Mouse (Mus musculus) myocyte (in vitro differentiated cells): ENCODE data around the gene Ptgdr.
"Not testable (repeated sequence)": the region's sequence is repeated elsewhere in the genome, so short reads cannot be mapped to it uniquely, and the experiment has no call there.

Experiments
- CEBPB ChIP-seq: IDR thresholded peaks from 2 replicates; pipeline ENCODE4 v1.6.1; 2011; ENCODE audit warnings: mild to moderate bottlenecking, moderate library complexity; ENCODE audit not compliant: poor library complexity, insufficient read depth, severe bottlenecking
- E2F4 ChIP-seq: IDR thresholded peaks from one replicate; pipeline ENCODE4 v1.6.1; 2011; ENCODE audit warnings: mild to moderate bottlenecking, control low read depth, moderate library complexity; ENCODE audit not compliant: insufficient read depth
- MAX ChIP-seq: IDR thresholded peaks from one replicate; pipeline ENCODE4 v1.6.1; 2011; ENCODE audit warnings: low read depth, mild to moderate bottlenecking, control low read depth
- MYOD1 ChIP-seq, 3 experiments: IDR thresholded peaks; one replicate each; pipeline ENCODE4 v1.6.1; 2011; ENCODE audit warnings: control low read depth in 2 of 3, low read depth in 2 of 3, mild to moderate bottlenecking in 2 of 3, moderate library complexity in 1 of 3; ENCODE audit not compliant: insufficient read length in 2 of 3, control insufficient read depth in 1 of 3
- MYOG ChIP-seq, 3 experiments: IDR thresholded peaks; one replicate each; pipeline ENCODE4 v1.6.1; 2011; ENCODE audit warnings: control low read depth in 2 of 3, low read depth in 2 of 3, mild to moderate bottlenecking in 2 of 3; ENCODE audit not compliant: insufficient read length in 2 of 3, control insufficient read depth in 1 of 3, insufficient read depth in 1 of 3
- POLR2A ChIP-seq: IDR thresholded peaks from one replicate; pipeline ENCODE4 v1.6.1; 2011; ENCODE audit warnings: low read depth, mild to moderate bottlenecking, control low read depth, moderate library complexity; ENCODE audit not compliant: insufficient read length
- POLR2AphosphoS2 ChIP-seq: IDR thresholded peaks from one replicate; pipeline ENCODE4 v1.6.1; 2011; ENCODE audit warnings: low read depth, control low read depth; ENCODE audit not compliant: insufficient read length
- REST ChIP-seq: IDR thresholded peaks from one replicate; pipeline ENCODE4 v1.6.1; 2011; ENCODE audit warnings: mild to moderate bottlenecking, control low read depth, moderate library complexity; ENCODE audit not compliant: insufficient read depth, insufficient read length
- SRF ChIP-seq: IDR thresholded peaks from one replicate; pipeline ENCODE4 v1.6.1; 2011; ENCODE audit warnings: low read depth; ENCODE audit not compliant: control insufficient read depth, insufficient read length
- TCF12 ChIP-seq: IDR thresholded peaks from one replicate; pipeline ENCODE4 v1.6.1; 2011; ENCODE audit warnings: mild to moderate bottlenecking, control low read depth; ENCODE audit not compliant: poor library complexity, insufficient read depth, severe bottlenecking
- TCF3 ChIP-seq: IDR thresholded peaks from one replicate; pipeline ENCODE4 v1.6.1; 2011; ENCODE audit warnings: low read depth, control low read depth; ENCODE audit not compliant: insufficient read length
- USF1 ChIP-seq: IDR thresholded peaks from one replicate; pipeline ENCODE4 v1.6.1; 2011; ENCODE audit warnings: low read depth, mild to moderate bottlenecking, control low read depth, moderate library complexity

DNA sequence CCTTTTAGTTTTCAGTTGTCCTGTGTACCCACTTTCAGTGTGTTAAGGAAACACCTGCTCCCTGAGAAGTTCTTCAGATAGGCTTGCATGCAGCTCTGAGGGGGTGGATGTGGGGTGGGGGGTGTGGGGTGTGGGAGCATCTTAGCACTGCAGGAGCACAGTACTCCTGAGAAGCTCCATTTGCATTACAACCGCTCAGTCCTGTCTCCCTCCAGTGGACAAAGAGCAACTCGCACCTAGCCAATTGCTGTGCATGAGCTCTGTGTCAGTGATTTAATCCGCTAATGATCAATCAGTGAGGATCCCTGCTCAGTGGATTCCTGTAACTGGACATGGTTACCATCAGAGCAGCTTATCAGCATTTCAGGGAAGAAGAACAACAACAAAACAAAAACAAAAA, 8.5 kb downstream of the Ptgdr start:
- TF ChIP-seq POLR2A; CEBPB; E2F4; MAX; SRF; USF1; TCF3; POLR2AphosphoS2; MYOD1 (IDR thresholded peaks at IDR 0.05; ENCODE audit: control insufficient read depth in 1 of 3, insufficient read length in 2 of 3, low read depth in 2 of 3); MYOG (IDR thresholded peaks at IDR 0.05; ENCODE audit: control insufficient read depth in 1 of 3, insufficient read depth in 1 of 3, insufficient read length in 2 of 3, low read depth in 2 of 3); TCF12; REST: not testable (repeated sequence)
